Mouse (Mus musculus) Muller cell, postnatal 12 days (primary cell): ENCODE results near the gene Cirbp.
A peak's percentile ranks its signal among the peaks of the same experiment; 100 is the strongest.

Experiments used
- DNase-seq: peaks from one replicate; pipeline ENCODE4 v3.0.0-alpha.2; 2015; ENCODE audit errors: inconsistent ontology term

The Cirbp gene

DNA sequence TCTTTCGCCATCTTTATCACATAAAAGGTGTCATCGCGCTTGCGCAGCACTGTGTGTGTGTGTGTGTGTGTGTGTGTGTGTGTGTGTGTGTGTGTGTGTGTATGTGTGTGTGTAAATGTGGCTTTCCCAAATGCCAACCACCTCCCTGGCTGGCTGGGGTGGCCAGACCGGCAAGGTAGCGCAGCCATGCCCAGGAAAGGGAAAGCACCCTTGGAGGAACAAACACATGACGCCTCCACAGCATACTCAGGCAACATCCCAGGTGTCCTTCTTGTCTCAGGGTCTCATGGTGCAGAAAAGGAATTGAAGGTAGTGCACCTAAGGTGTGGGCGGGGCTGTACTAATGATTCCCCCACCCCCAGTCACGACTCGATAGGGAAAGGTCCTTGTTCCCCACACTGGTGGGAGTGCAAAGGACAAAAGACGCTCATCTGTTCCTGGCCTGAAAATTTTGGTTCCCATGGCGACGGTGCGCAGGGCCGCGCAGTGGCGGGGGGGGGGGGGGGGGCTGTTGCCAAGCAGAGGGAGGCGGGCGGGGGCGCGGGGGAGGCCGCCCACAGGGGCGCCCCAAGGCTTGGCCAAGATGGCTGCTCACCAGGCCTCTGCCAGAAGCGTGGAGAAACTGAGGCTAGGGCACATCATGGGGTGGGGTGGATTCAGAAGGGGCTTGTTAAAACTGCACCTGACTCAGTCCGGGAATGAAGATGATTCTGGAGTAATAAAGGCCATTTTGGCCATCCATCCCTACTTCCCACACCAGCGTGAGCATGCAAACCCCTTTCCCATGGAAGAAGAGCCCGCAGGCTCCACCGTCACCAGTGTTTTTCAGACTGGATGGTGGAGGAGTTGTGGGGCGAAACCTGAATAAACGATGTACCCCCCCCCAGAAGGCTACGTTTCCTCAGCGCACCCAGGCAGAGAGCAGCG, 27.9 kb upstream of the Cirbp start:
- DNase-seq, result no peak

DNA sequence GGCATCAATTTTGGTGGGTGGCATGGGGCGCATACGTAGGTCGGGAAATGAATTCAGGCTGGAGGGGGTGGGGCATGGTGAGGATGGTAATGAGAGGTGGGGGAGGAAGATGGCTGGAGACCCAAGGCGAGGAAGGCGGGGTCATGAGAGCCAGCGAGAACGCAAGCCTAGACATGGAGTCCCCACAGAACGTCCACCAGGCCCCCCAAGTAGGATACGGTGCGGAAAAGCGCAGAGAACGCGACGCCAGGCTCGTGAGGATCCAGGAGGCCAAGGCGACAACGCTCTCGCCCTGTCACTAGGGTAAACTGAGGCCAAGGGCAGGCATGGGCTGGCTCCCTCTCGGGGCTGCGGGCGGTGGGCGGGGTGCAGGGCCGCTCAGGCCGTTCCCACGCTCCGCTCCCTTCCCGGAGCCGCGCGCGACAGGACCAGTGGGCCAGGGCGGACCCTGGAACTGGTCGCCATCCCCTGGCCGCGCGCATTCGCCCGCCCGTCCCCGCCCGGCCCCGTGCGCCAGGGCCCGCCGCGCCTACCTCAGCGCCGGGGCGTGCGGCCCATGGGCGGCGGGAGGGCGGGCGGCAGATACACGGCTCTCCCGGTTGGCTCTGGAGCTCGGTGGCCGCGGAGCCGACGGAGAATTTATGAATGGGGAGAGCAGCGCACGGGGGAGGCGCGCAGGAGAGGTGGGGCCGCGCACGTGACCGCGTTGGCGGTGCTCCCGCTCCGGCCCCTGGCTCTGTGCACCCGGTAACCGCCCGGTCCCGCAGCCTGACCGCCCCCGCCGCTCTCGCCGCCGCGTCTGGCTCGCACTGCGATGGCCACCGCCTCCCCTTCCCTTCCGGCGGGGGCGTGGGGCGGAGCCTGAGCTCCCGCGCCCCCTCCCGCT, 27.0 kb upstream of the Cirbp start, which contains the start of gene Atp5d:
Atp5d (plus strand) TSS at position 80 of the 886 bp plus-strand sequence.
- DNase-seq, result peak; percentile 77

DNA sequence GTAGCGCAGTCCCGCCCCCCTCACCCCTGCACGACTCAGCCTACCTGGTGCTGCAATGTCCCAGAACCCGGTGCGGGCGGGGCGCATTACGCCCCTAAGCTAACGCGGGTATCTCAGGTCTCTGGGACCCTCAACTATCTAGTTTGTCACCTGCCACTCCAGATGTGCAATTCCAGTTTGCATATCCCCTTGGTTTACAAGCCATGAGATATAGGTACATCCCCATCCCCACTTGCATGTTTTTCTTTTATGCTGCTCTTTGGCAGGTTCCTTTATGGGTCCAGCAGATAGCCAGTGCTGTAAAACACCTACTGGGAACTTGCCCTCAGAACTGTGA, 26.4 kb upstream of the Cirbp start:
- DNase-seq, result no peak

DNA sequence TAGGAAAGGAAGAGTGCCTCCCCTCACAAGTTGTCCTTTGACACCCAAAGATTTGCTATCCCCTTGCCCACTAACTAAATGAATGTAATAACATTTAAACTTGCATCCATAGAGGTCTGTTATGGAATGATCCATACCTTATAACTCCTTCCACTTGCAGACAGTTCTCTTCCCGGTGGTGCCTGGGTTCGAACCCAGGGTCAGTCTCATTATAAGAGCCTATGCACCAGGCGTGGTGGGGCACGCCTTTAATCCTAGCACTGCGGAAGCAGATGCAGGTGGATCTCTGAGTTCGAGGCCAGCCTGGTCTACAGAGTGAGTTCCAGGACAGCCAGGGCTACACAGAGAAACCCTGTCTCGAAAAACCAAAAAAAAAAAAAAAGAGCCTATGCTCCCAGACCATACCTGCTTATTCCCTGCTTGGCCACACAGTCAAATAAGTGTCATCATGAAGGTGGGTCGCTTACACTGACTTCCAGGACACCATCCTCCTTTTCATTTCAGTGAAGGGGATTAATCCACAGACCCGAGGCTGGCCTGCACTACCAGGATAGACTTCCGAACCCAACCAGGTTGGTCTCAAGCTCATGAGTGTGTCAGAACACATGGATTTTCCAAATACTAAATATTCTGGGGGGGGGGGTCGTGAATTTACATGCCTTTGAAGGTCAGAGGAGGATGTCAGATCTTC, 25.7 kb upstream of the Cirbp start:
- DNase-seq, result no peak

DNA sequence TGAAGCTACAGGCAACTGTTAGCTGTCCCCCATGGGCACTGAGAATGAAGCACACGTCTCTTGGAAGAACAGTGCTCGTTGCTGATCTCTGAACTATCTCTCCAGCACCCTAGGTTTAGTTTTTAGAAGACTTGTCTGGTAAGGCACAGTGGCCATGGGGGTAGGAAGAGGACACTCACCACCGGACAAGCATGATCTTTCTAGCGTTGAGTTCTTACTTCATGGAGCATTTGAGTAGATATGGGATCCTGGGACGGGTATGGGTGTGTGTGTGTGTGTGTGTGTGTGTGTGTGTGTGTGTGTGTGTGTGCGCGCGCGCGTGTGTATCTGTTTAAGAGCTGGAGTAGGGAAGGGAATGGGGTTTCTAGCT, 25.1 kb upstream of the Cirbp start, which contains the start of gene Cbarp:
Cbarp (minus strand) TSS at position 170 of the 370 bp plus-strand sequence.
- no peak for DNase-seq

DNA sequence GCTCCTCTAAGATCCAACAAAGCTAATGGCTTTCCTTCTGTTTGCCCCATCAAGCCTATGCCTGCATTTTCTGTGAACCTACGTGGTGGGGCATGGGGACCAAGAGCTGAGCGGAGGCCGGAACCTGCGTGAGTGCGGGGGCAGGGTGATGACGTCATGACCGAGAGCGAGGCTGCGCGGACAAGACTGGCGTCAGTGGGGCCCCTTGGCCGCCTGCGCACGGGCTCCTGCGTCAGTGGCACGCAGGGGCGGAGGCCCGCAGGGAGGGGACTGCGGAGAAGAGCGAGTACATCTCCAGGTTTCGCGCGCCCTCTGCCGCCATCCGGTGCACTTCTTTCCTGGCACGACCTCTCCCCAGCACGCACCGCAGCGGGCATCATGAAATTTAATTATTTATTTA, 24.5 kb upstream of the Cirbp start:
- DNase-seq, result peak; percentile 97

DNA sequence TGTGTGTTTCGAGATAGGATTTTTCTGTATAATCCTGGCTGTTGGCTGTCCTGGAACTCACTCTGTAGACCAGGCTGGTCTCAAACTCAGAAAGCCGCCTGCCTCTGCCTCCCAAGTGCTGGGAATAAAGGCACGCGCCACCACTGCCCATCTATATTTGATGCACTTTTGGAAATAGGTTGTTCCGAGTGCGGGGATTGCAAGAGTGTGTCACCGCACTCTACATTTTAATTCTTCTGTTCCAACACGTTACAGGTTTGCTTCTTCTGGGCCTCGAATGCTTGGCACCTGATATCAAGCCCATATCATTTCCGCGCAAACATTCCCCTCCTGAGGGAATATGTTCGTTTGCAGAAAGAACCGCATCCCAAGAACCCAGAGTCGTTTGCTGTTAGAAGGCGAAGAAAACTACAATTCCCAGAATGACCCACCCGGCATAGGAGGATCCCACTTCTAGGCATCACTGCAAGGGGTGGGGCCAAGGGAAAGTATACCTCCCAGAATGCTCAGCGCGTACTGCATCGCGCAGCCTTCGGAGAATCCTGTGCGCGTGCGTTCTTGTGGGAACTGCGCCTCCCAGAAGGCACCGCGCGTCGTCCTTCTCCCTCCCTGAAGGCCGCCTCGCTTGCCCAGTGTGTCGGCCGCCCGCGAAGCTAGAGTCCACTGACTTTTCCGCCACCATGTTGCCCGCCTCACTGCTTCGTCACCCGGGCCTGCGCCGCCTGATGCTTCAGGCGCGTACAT, 23.8 kb upstream of the Cirbp start:
- DNase-seq, result peak; percentile 96

DNA sequence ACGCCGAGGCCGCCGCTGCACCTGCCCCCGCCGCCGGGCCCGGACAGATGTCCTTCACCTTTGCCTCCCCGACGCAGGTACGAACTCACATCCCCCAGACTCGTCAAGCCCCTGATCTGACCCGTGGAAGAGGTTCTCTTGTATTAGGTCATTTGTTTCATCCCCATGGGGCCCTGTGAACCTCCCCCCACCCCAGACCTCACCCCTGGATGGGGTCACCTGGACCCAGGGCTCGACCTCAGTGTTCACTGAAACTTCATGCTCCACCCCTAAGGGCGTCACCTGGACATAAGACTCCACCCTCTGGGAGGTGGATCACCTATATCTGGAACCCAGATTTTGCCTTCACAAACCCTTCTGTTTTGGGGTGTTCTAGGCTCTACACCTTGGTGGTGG, 23.3 kb upstream of the Cirbp start:
- no peak for DNase-seq

DNA sequence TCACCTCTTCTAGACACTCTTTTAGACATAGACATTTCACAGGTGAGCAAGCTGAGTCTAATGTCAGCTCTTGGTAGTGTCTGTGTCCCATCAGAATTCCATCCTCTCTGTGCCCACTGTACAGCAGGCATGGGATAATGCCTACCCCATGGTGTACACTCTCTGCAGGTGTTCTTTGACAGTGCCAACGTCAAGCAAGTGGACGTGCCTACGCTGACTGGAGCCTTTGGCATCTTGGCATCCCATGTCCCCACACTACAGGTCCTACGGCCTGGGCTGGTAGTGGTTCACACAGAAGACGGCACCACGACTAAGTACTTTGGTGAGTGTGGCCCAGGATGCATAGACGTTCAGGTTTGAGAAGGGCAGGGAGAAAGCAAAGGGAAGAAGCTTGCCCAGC, 22.1 kb upstream of the Cirbp start:
- no peak for DNase-seq

DNA sequence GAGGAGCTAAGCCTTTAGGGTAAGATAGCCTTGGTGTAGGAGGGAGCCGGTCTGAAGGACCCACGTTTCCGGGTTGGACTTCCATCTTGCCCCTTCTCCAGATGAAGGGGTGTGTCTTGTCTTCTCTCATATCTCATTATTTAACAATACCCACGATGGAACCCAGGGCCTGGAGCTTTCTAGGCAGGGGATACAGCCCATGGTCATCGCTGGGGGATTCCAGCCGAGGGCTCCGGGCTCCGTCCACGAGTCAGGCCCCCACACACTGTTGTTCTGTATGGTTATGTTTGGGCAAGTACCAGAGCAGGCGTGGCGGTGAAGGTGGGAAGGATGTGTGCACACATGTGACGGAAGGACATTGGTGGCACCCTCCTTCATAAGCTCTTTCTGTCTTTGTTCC, 21.6 kb upstream of the Cirbp start:
- DNase-seq, result no peak

DNA sequence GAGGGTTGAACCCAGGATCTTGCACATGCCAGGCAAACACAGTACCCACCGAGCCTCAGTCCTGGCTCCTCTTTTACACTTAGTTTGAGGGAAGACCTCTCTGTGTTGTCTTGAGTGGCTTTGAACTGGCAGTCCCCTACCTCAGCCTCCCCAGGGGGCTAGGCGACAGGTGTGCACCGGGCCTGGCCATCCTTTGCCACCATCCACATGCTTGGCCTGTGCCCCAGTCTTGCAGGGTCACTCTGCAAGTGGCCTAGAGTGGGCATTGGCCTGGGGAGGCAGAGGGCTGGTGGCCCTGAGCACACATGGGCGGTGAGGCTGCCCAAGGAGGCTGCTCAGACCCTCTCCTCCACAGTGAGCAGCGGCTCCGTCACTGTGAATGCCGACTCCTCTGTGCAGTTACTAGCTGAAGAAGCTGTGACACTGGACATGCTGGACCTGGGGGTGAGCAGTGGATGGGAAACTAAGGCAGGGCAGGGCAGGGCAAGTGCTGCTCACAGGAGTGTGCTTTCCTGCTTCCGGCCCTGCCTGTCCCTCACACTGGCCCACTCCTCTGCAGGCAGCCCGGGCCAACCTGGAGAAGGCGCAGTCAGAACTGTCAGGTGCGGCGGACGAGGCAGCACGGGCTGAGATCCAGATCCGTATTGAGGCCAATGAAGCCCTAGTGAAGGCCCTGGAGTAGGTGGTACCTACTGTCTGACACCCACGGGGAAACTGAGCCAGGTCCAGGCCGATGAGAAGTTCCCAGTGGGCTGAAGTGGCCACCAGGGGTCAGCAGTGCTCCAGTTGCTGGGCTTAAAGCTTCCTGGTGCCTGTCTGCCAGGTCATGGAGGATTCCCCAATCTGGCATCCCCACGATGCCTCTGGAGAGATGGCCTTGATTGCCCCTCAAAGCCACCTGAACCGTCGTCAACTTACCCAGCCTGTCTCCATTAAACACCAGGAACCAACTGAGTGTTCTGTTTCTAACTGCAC, 20.6 kb upstream of the Cirbp start:
- DNase-seq, result peak; percentile 70

DNA sequence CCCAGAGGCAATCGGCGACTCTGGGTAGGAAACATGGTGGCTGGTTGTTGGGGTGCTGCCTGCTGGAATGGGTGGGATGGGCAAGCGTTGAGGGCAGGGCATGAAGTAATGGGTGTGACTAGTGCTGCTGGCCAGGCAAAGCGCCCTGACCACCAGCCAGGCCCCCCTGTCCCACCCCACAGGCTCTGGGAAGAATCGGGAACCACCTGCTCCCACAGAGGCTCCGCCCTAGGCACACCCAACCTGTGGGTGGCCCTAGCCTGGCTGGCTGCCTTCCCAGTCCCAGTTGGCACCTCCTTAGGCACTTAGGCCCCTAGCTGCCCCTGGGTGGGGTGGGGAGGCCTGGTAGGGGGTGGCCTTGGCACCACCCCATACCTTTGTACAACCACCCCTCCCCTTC, 19.9 kb upstream of the Cirbp start:
- no peak for DNase-seq

DNA sequence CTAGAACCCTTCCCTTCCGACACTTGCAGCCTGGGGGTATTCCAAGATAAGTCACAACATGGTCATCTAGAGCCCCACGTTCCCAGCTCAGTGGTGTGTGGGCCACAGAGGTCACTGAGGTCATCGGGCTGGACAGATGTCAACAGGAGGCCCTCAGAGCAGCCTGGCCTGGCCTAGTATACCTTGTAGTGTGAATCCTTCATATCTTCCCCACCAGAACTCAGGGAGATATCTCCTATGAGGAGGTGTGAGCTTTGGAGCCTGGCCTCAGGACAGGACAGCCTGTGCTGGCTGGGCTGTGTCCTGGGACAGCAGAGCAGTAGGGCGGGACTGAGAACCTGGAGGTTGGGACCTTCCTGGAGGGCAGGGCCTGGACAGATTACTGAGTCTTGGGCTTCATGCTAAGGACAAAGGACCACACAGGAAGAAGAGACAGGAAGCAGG, 19.2 kb upstream of the Cirbp start:
- no peak for DNase-seq

DNA sequence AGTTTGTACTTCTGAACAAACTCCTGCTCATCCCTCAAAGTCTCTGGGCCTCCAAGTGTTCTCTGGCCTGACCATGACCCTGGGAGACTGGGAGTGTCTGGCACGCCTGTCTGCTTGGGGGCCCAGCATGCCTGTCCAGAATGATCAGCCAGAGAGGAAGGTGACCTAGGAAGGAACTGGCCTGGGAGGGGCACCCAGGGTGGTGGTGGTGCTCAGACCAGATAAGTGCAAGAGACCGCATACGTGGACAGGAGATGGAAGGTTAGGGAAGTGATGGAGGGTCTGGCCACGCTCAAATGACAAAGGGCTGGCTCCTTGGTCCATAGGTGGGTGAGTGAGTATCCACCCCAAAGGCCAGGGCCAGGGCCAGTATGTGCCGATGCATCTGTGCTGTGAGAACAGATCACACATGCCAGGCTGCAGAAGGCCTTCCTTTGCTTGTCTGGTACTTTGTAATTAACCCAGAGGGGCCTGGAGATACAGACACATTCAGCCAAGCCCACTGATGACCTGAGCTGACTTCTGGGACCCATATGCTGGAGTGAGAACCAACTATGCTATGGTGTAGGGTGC, 18.6 kb upstream of the Cirbp start:
- no peak for DNase-seq

DNA sequence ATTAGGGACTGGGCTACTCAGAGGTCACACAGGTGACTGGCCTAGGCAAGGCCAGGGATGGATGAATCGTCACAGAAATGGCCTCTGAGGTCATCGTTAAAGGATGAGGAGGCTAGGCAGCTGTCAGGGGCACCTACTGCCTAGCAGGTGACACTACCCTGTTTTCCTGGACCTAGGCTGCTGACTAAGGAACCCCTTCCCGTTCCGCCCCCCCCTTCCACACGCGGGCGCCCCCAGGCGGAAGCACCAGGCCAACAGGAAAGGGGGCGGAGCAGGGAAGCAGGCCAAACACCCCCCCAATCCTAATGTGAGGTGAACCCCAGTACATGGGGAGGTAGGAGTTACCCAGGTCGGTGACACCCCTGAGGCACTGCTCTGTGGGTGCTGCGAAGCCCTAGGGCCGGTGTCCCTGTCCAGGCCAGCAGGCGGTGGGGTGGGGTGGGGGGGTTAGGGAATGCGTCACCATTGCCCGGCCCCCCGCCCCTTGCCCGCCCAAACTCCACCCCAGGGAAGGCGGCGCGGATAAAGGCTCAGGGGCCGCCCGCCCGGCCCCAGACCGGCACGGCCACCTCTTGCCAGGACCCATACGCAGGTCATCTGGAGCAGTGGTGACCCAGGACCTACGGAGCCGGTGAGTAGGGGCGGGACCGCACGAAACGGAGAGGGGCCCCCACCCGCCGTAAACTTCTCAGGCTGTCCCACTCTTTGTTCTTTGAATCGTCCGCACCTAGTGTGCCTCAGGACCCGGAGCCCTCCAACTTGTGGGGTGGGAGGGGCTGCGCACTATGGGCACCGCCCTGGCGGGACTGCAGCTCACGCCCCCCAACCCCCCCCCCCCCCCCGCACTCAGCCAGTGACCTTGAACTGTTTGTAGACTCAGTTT, 17.8 kb upstream of the Cirbp start, which contains the start of gene Midn:
Midn (plus strand) TSS at position 554 of the 883 bp plus-strand sequence.
- DNase-seq, result peak; percentile 97

DNA sequence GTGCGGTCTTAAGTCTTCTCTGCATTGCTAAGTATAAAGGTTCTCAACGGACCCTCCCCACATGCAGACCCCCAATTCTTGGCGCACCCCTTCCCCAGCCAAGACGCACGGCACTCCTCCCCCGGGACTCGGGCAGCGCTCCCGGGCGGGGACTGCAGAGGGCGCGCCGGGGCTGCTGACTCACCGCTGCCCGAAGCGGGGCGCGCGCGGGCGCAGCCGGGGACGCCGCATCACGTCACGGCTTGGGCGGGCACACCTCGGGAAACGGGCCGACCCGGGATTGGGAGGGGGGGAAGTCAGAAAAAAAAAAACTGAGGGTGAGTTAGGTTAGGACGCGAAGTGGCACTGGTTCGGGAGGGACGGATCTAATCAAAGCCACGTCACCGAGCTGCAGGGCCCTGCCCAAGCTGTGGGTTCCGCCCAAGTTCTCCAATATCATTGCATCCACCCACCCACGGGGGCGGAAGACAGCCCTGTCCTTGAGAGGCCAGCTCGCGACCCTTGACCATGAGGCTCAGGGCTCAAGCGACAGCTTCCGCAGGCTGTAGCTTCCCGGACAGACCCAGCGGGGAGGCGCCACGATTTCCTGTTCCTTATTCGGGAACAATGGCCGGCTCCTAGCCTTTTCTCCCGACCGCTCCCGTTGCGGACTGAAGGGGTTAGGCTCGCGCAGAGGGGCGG, 17.0 kb upstream of the Cirbp start:
- peak; percentile 98 for DNase-seq

DNA sequence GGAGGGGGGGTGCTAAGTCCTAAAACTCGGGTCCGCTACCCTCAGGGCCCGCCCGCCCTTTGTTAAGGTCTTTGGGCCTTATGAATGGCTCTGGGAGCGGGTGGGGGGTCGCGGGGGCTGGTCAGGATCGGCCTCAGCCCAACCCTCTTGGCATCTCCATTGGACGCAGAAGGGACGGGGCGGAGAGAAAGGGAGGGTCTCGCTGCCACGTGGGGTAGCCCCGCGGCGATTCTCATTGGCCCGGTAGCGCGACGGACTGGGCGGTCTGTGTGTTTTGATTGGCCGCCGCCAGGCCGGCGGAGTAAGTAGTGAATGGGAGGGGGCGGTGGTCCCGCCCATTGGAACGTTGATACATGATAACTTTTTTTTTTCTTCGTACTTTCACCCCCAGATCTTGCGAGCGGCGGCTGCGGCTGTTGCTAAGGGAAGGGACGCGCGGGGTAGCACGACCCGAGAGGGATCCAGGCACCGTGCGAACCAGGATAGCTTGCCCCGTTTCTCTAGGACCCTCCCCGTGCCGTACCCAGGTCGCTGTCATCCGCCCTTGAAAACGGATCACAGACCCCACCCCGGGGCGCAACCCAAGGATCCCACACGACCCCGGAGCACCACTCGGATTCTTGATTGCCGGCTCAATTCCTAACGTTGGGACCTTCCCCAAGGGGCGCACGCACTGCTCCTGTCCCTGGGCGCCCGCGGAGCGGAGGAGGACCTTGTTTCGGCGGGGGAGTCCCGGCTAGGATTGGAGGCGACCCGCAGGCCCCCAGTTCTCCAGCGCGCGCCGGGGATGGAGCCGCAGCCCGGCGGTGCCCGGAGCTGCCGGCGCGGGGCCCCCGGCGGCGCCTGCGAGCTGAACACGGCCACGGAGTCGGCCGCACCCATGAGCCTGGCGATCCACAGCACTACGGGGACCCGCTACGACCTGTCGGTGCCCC, 16.2 kb upstream of the Cirbp start:
- DNase-seq, result peak; percentile 100
